Mouse (Mus musculus): ENCODE data around the gene Lrp10. TPM values are rescaled to one million over a fixed set of nuclear protein-coding genes. Genes with fewer than 3 reads are reported as not detected.
A peak's percentile ranks its signal among the peaks of the same experiment; 100 is the strongest.

Gene Lrp10
- polyA plus RNA-seq, 1 experiment from 2014 or later, result 29.8 TPM

GRCm38 (mm10) chr14:54485899-54486298, 22.0 kb downstream of the Lrp10 start:
- peaks cover 3% of the 10 kb centered on the region for H3K27me3 ChIP-seq
- no peak overlapping the region for H3K27ac ChIP-seq
- no peak overlapping the region for H3K4me2 ChIP-seq
- H3K9ac ChIP-seq, result no peak overlapping the region
- no peak for ATAC-seq (ENCODE audit: low FRiP score)
- no peaks in the 10 kb centered on the region; the same call in 1 of the 2 replicates for H3K4me1 ChIP-seq
- 94% methylated on average over 7 of the region's 7 CpGs for WGBS
- H3K36me3 ChIP-seq (replicated peaks), result no peaks in the 10 kb centered on the region
- no peak overlapping the region for H3K4me3 ChIP-seq (replicated peaks)
- no peaks in the 10 kb centered on the region for H3K9me3 ChIP-seq

- ATAC-seq (ENCODE audit: low FRiP score), result no peak
- WGBS, result 76% methylated on average over 2 of the region's 2 CpGs
- Histone ChIP-seq H3K36me3 (replicated peaks) (no peaks in the 10 kb centered on the region), H3K4me1 (no peaks in the 10 kb centered on the region), H3K9ac (no peak overlapping the region), H3K9me3 (no peaks in the 10 kb centered on the region), H3K4me2 (no peak overlapping the region), H3K27me3 (peaks cover 3% of the 10 kb centered on the region; the same call in 1 of the 2 replicates), H3K4me3 (replicated peaks) (no peak overlapping the region), H3K27ac (no peak overlapping the region)
These were observed 23.8 kb downstream of the Lrp10 start for GRCm38 (mm10) chr14:54487732-54488131.

GRCm38 (mm10) chr14:54488350-54488749, 24.4 kb downstream of the Lrp10 start:
- no peaks in the 10 kb centered on the region for H3K4me1 ChIP-seq

GRCm38 (mm10) chr14:54492345-54493131, 28.6 kb downstream of the Lrp10 start:
- Histone ChIP-seq H3K4me1 (no peaks in the 10 kb centered on the region), H3K27ac (no peak overlapping the region), H3K36me3 (replicated peaks) (no peaks in the 10 kb centered on the region), H3K9me3 (no peaks in the 10 kb centered on the region), H3K9ac (no peak overlapping the region), H3K27me3 (peaks cover 3% of the 10 kb centered on the region; the same call in 1 of the 2 replicates), H3K4me3 (replicated peaks) (no peak overlapping the region), H3K4me2 (no peak overlapping the region)
- 66% methylated on average over 18 of the region's 18 CpGs for WGBS
- ATAC-seq (ENCODE audit: low FRiP score), result no peak

More at GRCm38 (mm10) chr14:54488350-54488749, 24.4 kb downstream of the Lrp10 start:
- no peak overlapping the region for H3K9ac ChIP-seq
- H3K36me3 ChIP-seq (replicated peaks), result no peaks in the 10 kb centered on the region
- peaks cover 3% of the 10 kb centered on the region; the same call in 1 of the 2 replicates for H3K27me3 ChIP-seq
- H3K27ac ChIP-seq, result no peak overlapping the region
- no peak overlapping the region for H3K4me3 ChIP-seq (replicated peaks)
- no peak overlapping the region for H3K4me2 ChIP-seq
- H3K9me3 ChIP-seq, result no peaks in the 10 kb centered on the region
- no peak for ATAC-seq (ENCODE audit: low FRiP score)

- Histone ChIP-seq H3K4me2 (no peak overlapping the region), H3K27me3 (peaks cover 3% of the 10 kb centered on the region; the same call in 1 of the 2 replicates)
- WGBS, result 84% methylated on average over 5 of the region's 5 CpGs
These were observed 29.3 kb downstream of the Lrp10 start for GRCm38 (mm10) chr14:54493236-54493635.

GRCm38 (mm10) chr14:54494234-54494633, 30.3 kb downstream of the Lrp10 start:
- H3K9me3 ChIP-seq, result no peaks in the 10 kb centered on the region
- H3K4me2 ChIP-seq, result no peak overlapping the region
- no peaks in the 10 kb centered on the region for H3K36me3 ChIP-seq (replicated peaks)
- no peak overlapping the region for H3K27ac ChIP-seq
- WGBS, result 5% methylated on average over 3 of the region's 3 CpGs
- ATAC-seq (ENCODE audit: low FRiP score), result peak; percentile 69; the same call in 1 of the 2 replicates
- no peaks in the 10 kb centered on the region for H3K4me1 ChIP-seq
- H3K4me3 ChIP-seq (replicated peaks), result no peak overlapping the region
- H3K9ac ChIP-seq, result no peak overlapping the region
- H3K27me3 ChIP-seq, result peaks cover 3% of the 10 kb centered on the region; the same call in 1 of the 2 replicates

More at GRCm38 (mm10) chr14:54493236-54493635, 29.3 kb downstream of the Lrp10 start:
- ATAC-seq (ENCODE audit: low FRiP score), result no peak
- Histone ChIP-seq H3K9me3 (no peaks in the 10 kb centered on the region), H3K4me3 (replicated peaks) (no peak overlapping the region), H3K4me1 (no peaks in the 10 kb centered on the region), H3K36me3 (replicated peaks) (no peaks in the 10 kb centered on the region), H3K9ac (no peak overlapping the region), H3K27ac (no peak overlapping the region)

GRCm38 (mm10) chr14:54496706-54497105, 32.8 kb downstream of the Lrp10 start:
- H3K9ac ChIP-seq, result no peak overlapping the region
- no peak overlapping the region for H3K27ac ChIP-seq
- no peaks in the 10 kb centered on the region for H3K27me3 ChIP-seq
- H3K4me3 ChIP-seq (replicated peaks), result no peak overlapping the region
- WGBS, result 88% methylated on average over 14 of the region's 14 CpGs
- no peaks in the 10 kb centered on the region for H3K9me3 ChIP-seq
- H3K36me3 ChIP-seq (replicated peaks), result no peaks in the 10 kb centered on the region
- H3K4me1 ChIP-seq, result no peaks in the 10 kb centered on the region
- ATAC-seq (ENCODE audit: low FRiP score), result no peak
- H3K4me2 ChIP-seq, result no peak overlapping the region

- Histone ChIP-seq H3K9me3 (0 out of 2 replicates have a peak, but pooled peaks cover 4% of the 10 kb centered on the region), H3K4me1 (no peaks in the 10 kb centered on the region), H3K4me3 (replicated peaks) (no peak overlapping the region), H3K36me3 (replicated peaks) (no peaks in the 10 kb centered on the region), H3K9ac (no peak overlapping the region), H3K27ac (no peak overlapping the region), H3K27me3 (no peaks in the 10 kb centered on the region), H3K4me2 (no peak overlapping the region)
- ATAC-seq (ENCODE audit: low FRiP score), result no peak
- WGBS, result 71% methylated on average over 2 of the region's 2 CpGs
These were observed 35.4 kb downstream of the Lrp10 start for GRCm38 (mm10) chr14:54499330-54499729.

GRCm38 (mm10) chr14:54501365-54501764, 37.4 kb downstream of the Lrp10 start:
- 80% methylated on average over 2 of the region's 2 CpGs for WGBS

GRCm38 (mm10) chr14:54503092-54503491, 39.2 kb downstream of the Lrp10 start:
- 84% methylated on average over 2 of the region's 2 CpGs for WGBS
- Histone ChIP-seq H3K9ac (no peak overlapping the region), H3K4me3 (replicated peaks) (no peak overlapping the region), H3K4me1 (no peaks in the 10 kb centered on the region), H3K27ac (no peak overlapping the region), H3K36me3 (replicated peaks) (peaks cover 24% of the 10 kb centered on the region), H3K9me3 (0 out of 2 replicates have a peak, but pooled peaks cover 4% of the 10 kb centered on the region), H3K27me3 (no peaks in the 10 kb centered on the region), H3K4me2 (no peak overlapping the region)
- ATAC-seq (ENCODE audit: low FRiP score), result no peak

More at GRCm38 (mm10) chr14:54501365-54501764, 37.4 kb downstream of the Lrp10 start:
- Histone ChIP-seq H3K4me3 (replicated peaks) (no peak overlapping the region), H3K36me3 (replicated peaks) (peaks cover 7% of the 10 kb centered on the region; the same call in 1 of the 2 replicates), H3K27me3 (no peaks in the 10 kb centered on the region), H3K9ac (no peak overlapping the region), H3K4me2 (no peak overlapping the region), H3K9me3 (0 out of 2 replicates have a peak, but pooled peaks cover 4% of the 10 kb centered on the region), H3K4me1 (no peaks in the 10 kb centered on the region), H3K27ac (no peak overlapping the region)
- no peak for ATAC-seq (ENCODE audit: low FRiP score)

- Histone ChIP-seq H3K27ac (no peak overlapping the region), H3K9ac (no peak overlapping the region), H3K4me1 (no peaks in the 10 kb centered on the region), H3K36me3 (replicated peaks) (peaks cover 91% of the 10 kb centered on the region), H3K27me3 (no peaks in the 10 kb centered on the region), H3K4me3 (replicated peaks) (no peak overlapping the region), H3K4me2 (no peak overlapping the region), H3K9me3 (no peaks in the 10 kb centered on the region)
- 91% methylated on average over 9 of the region's 9 CpGs for WGBS
- no peak for ATAC-seq (ENCODE audit: low FRiP score)
These were observed 45.8 kb downstream of the Lrp10 start for GRCm38 (mm10) chr14:54509774-54510173.

- ATAC-seq (ENCODE audit: low FRiP score), result no peak; the same call in 1 of the 2 replicates
These were observed 52.9 kb downstream of the Lrp10 start for GRCm38 (mm10) chr14:54516710-54517310.

More at GRCm38 (mm10) chr14:54516710-54517310, 52.9 kb downstream of the Lrp10 start:
- Histone ChIP-seq H3K4me1 (peaks cover 12% of the 10 kb centered on the region), H3K4me2 (peak overlapping the region; percentile 72), H3K9me3 (no peaks in the 10 kb centered on the region), H3K27me3 (no peaks in the 10 kb centered on the region), H3K36me3 (replicated peaks) (peaks cover 35% of the 10 kb centered on the region), H3K9ac (peak overlapping the region; percentile 65), H3K27ac (peak overlapping the region; percentile 74; the same call in 1 of the 2 replicates), H3K4me3 (replicated peaks) (peak overlapping the region; percentile 73)
- 6% methylated on average over 17 of the region's 17 CpGs for WGBS

All from forebrain, embryonic 12.5 days (tissue).